Mouse (Mus musculus): ENCODE data around the gene Mfsd4b1. TPM values are rescaled to one million over a fixed set of nuclear protein-coding genes. Genes with fewer than 3 reads are reported as not detected.
"Not testable (repeated sequence)": the region's sequence is repeated elsewhere in the genome, so short reads cannot be mapped to it uniquely, and the experiment has no call there.

Mfsd4b1 gene
- polyA plus RNA-seq, 1 experiment: not detected

DNA sequence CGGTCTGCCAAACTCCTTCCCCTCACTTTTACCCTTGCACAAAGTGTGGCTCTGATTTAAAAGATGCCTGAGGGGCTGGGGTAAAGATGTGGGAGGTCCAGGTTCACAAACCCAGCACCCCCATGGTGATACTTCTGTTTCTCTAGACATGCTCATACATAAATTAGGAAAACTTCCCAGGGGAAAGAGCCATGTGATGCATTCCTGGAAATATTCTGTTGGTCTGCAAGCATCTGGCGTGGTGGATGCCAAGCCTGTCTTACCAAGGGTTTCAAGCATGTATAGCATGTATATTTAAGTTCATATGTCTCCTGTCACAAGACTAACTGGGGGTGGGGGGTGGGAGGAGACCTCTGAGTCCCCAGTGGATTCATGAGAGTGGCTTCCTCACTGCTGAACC is 4.7 kb downstream of the Mfsd4b1 start:
- Histone ChIP-seq H3K27ac (ENCODE audit: insufficient read depth, low read depth, low read length) (no peak overlapping the region), H3K36me3 (ENCODE audit: control insufficient read depth, insufficient read depth, low read length) (no peaks in the 10 kb centered on the region), H3K4me3 (ENCODE audit: low read depth, low read length) (no peak overlapping the region), H3K4me1 (ENCODE audit: control insufficient read depth, insufficient read depth, insufficient read length, low read length) (no peaks in the 10 kb centered on the region; the same call in 1 of the 2 replicates), H3K27me3 (ENCODE audit: control insufficient read depth, insufficient read depth, low read length) (0 out of 2 replicates have a peak, but pooled peaks cover 2% of the 10 kb centered on the region)
- 65% methylated on average over 2 of the region's 2 CpGs for WGBS
- TF ChIP-seq CTCF (IDR thresholded peaks at IDR 0.05; ENCODE audit: extremely low read depth, insufficient read length, insufficient replicate concordance, low read depth, low read length): no peak
- TF ChIP-seq POLR2A (IDR thresholded peaks at IDR 0.05; ENCODE audit: low read depth, low read length): no peak

DNA sequence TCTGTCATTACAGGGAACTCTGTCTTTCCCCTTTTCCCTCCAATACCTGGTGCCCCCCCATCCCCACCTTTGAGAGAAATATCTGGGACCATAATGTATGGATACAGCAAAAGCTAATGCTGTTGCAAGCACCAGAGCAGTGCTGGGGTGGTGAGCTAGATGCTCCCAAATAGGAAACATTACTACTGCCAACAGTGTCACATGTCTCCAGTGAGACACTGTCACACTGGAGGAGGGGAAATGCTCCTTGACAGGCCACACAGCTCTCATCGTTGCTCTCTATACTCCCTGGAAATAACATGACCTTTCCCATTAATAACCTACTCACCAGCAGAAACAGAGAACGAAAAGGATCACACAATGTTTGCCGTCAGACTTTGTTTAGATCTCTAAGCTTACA is 5.6 kb downstream of the Mfsd4b1 start:
- Histone ChIP-seq H3K4me3 (ENCODE audit: low read depth, low read length) (no peak overlapping the region), H3K36me3 (ENCODE audit: control insufficient read depth, insufficient read depth, low read length) (no peaks in the 10 kb centered on the region), H3K27me3 (ENCODE audit: control insufficient read depth, insufficient read depth, low read length) (0 out of 2 replicates have a peak, but pooled peaks cover 2% of the 10 kb centered on the region), H3K4me1 (ENCODE audit: control insufficient read depth, insufficient read depth, insufficient read length, low read length) (no peaks in the 10 kb centered on the region), H3K27ac (ENCODE audit: insufficient read depth, low read depth, low read length) (no peak overlapping the region)
- no peak for TF ChIP-seq CTCF (IDR thresholded peaks at IDR 0.05; ENCODE audit: extremely low read depth, insufficient read length, insufficient replicate concordance, low read depth, low read length)
- TF ChIP-seq POLR2A (IDR thresholded peaks at IDR 0.05; ENCODE audit: low read depth, low read length): no peak
- 63% methylated on average over 3 of the region's 3 CpGs for WGBS

GRCm38 (mm10) chr10:40018261-40018860 is 6.7 kb downstream of the Mfsd4b1 start:
- H3K4me1 ChIP-seq (ENCODE audit: control insufficient read depth, insufficient read depth, insufficient read length, low read length): no peaks in the 10 kb centered on the region
- TF ChIP-seq CTCF (IDR thresholded peaks at IDR 0.05; ENCODE audit: extremely low read depth, insufficient read length, insufficient replicate concordance, low read depth, low read length): no peak
- TF ChIP-seq POLR2A (IDR thresholded peaks at IDR 0.05; ENCODE audit: low read depth, low read length): no peak
- 74% methylated on average over 5 of the region's 5 CpGs for WGBS
- no peaks in the 10 kb centered on the region for H3K36me3 ChIP-seq (ENCODE audit: control insufficient read depth, insufficient read depth, low read length)
- H3K4me3 ChIP-seq (ENCODE audit: low read depth, low read length): no peak overlapping the region
- no peak overlapping the region for H3K27ac ChIP-seq (ENCODE audit: insufficient read depth, low read depth, low read length)
- 0 out of 2 replicates have a peak, but pooled peaks cover 2% of the 10 kb centered on the region for H3K27me3 ChIP-seq (ENCODE audit: control insufficient read depth, insufficient read depth, low read length)

- 77% methylated on average over 11 of the region's 11 CpGs for WGBS
Observed at GRCm38 (mm10) chr10:40009591-40009990, 15.5 kb downstream of the Mfsd4b1 start.

GRCm38 (mm10) chr10:40008847-40009246 is 16.2 kb downstream of the Mfsd4b1 start:
- not testable (repeated sequence) for H3K4me1 ChIP-seq (ENCODE audit: control insufficient read depth, insufficient read depth, insufficient read length, low read length); H3K27me3 ChIP-seq (ENCODE audit: control insufficient read depth, insufficient read depth, low read length); H3K36me3 ChIP-seq (ENCODE audit: control insufficient read depth, insufficient read depth, low read length); H3K4me3 ChIP-seq (ENCODE audit: low read depth, low read length); H3K27ac ChIP-seq (ENCODE audit: insufficient read depth, low read depth, low read length)
- 58% methylated on average over 4 of the region's 4 CpGs for WGBS

More at GRCm38 (mm10) chr10:40009591-40009990, 15.5 kb downstream of the Mfsd4b1 start:
- Histone ChIP-seq H3K4me1 (ENCODE audit: control insufficient read depth, insufficient read depth, insufficient read length, low read length) (no peaks in the 10 kb centered on the region), H3K4me3 (ENCODE audit: low read depth, low read length) (no peak overlapping the region), H3K36me3 (ENCODE audit: control insufficient read depth, insufficient read depth, low read length) (no peaks in the 10 kb centered on the region), H3K27me3 (ENCODE audit: control insufficient read depth, insufficient read depth, low read length) (no peaks in the 10 kb centered on the region), H3K27ac (ENCODE audit: insufficient read depth, low read depth, low read length) (no peak overlapping the region)
- TF ChIP-seq CTCF (IDR thresholded peaks at IDR 0.05; ENCODE audit: extremely low read depth, insufficient read length, insufficient replicate concordance, low read depth, low read length) (no peak), POLR2A (IDR thresholded peaks at IDR 0.05; ENCODE audit: low read depth, low read length) (no peak)

DNA sequence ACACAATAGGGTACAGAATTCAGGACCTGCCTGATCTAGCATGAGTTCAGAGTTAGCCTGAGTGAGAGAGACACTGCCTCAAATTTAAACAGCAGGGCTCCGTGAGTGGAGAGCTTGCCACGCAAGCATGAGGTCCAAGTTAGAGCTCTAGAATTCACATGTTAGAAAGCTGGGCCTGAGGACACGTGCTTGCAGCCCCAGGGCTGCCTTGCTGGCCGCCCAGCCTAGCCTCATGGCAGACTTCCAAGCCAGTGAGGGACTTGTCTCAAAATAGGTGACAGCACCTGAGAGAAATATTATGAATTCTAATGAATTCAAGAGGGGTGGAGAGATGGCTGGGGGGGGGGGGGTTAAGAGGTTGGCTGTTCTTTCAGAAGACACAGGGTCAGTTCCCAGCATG is 17.1 kb downstream of the Mfsd4b1 start:
- H3K4me1 ChIP-seq (ENCODE audit: control insufficient read depth, insufficient read depth, insufficient read length, low read length): no peaks in the 10 kb centered on the region
- no peaks in the 10 kb centered on the region for H3K36me3 ChIP-seq (ENCODE audit: control insufficient read depth, insufficient read depth, low read length)
- TF ChIP-seq CTCF (IDR thresholded peaks at IDR 0.05; ENCODE audit: extremely low read depth, insufficient read length, insufficient replicate concordance, low read depth, low read length): no peak
- TF ChIP-seq POLR2A (IDR thresholded peaks at IDR 0.05; ENCODE audit: low read depth, low read length): no peak
- no peak overlapping the region for H3K27ac ChIP-seq (ENCODE audit: insufficient read depth, low read depth, low read length)
- 90% methylated on average over 4 of the region's 4 CpGs for whole genome bisulfite sequencing
- no peak overlapping the region for H3K4me3 ChIP-seq (ENCODE audit: low read depth, low read length)
- no peaks in the 10 kb centered on the region for H3K27me3 ChIP-seq (ENCODE audit: control insufficient read depth, insufficient read depth, low read length)

- no peak overlapping the region for H3K4me3 ChIP-seq (ENCODE audit: low read depth, low read length)
- H3K27ac ChIP-seq (ENCODE audit: insufficient read depth, low read depth, low read length): no peak overlapping the region
- H3K36me3 ChIP-seq (ENCODE audit: control insufficient read depth, insufficient read depth, low read length): no peaks in the 10 kb centered on the region
- 41% methylated on average over 10 of the region's 10 CpGs for WGBS
- H3K27me3 ChIP-seq (ENCODE audit: control insufficient read depth, insufficient read depth, low read length): no peaks in the 10 kb centered on the region
- H3K4me1 ChIP-seq (ENCODE audit: control insufficient read depth, insufficient read depth, insufficient read length, low read length): no peaks in the 10 kb centered on the region
- no peak for TF ChIP-seq POLR2A (IDR thresholded peaks at IDR 0.05; ENCODE audit: low read depth, low read length)
- TF ChIP-seq CTCF (IDR thresholded peaks at IDR 0.05; ENCODE audit: extremely low read depth, insufficient read length, insufficient replicate concordance, low read depth, low read length): no peak
Observed at GRCm38 (mm10) chr10:40006963-40007362, 18.1 kb downstream of the Mfsd4b1 start.
